Mouse (Mus musculus) urinary bladder, postnatal 36 days (tissue): ENCODE measurements at regions not wholly inside any gene's neighbourhood (a gene's known extent, or its start where the extent isn't known, plus 50 kb on each side); places are given as distances from the start of the nearest gene placed in this dataset.
A peak's percentile ranks its signal among the peaks of the same experiment; 100 is the strongest.

ENCODE experiments used
- DNase-seq, 2 experiments: peaks; one replicate each; pipeline ENCODE4 v3.0.0; 2022; ENCODE audit warnings: low spot score in 2 of 2, mixed read lengths in 1 of 2

GRCm38 (mm10) chr19:6684921-6685320, 142.1 kb upstream of the Slc22a12 start:
- no peak for DNase-seq

- no peak for DNase-seq
These were observed 136.8 kb upstream of the Slc22a12 start for GRCm38 (mm10) chr19:6679392-6680307.

GRCm38 (mm10) chr19:6677511-6677910, 134.7 kb upstream of the Slc22a12 start:
- no peak for DNase-seq

GRCm38 (mm10) chr19:6675586-6675985, 132.8 kb upstream of the Slc22a12 start:
- DNase-seq, result no peak

GRCm38 (mm10) chr19:6671696-6672095, 128.9 kb upstream of the Slc22a12 start:
- DNase-seq, result no peak

GRCm38 (mm10) chr19:6669881-6670280, 127.0 kb upstream of the Slc22a12 start:
- DNase-seq, result no peak

GRCm38 (mm10) chr19:6668545-6668944, 125.7 kb upstream of the Slc22a12 start:
- DNase-seq, result no peak

GRCm38 (mm10) chr19:6666187-6666722, 123.4 kb upstream of the Slc22a12 start:
- no peak for DNase-seq

- DNase-seq, result no peak
These were observed 122.6 kb upstream of the Slc22a12 start for GRCm38 (mm10) chr19:6665264-6666054.

GRCm38 (mm10) chr19:6664311-6664952, 121.6 kb upstream of the Slc22a12 start:
- no peak for DNase-seq

GRCm38 (mm10) chr19:6663391-6663790, 120.6 kb upstream of the Slc22a12 start:
- DNase-seq, result peak; percentile 61 to 77

GRCm38 (mm10) chr19:6662346-6662939, 119.6 kb upstream of the Slc22a12 start:
- DNase-seq, result no peak

GRCm38 (mm10) chr19:6661508-6661871, 118.7 kb upstream of the Slc22a12 start:
- DNase-seq, result no peak

GRCm38 (mm10) chr19:6660723-6661507, 118.1 kb upstream of the Slc22a12 start:
- no peak for DNase-seq

GRCm38 (mm10) chr19:6660157-6660556, 117.3 kb upstream of the Slc22a12 start:
- DNase-seq, result no peak

GRCm38 (mm10) chr19:6654550-6654949, 111.7 kb upstream of the Slc22a12 start:
- no peak for DNase-seq

- no peak for DNase-seq
These were observed 109.9 kb upstream of the Slc22a12 start for GRCm38 (mm10) chr19:6652775-6653174.

GRCm38 (mm10) chr19:6651192-6651591, 108.4 kb upstream of the Slc22a12 start:
- DNase-seq, result no peak

- no peak for DNase-seq
These were observed 107.1 kb upstream of the Slc22a12 start for GRCm38 (mm10) chr19:6649885-6650284.

- no peak for DNase-seq
These were observed 104.9 kb upstream of the Slc22a12 start for GRCm38 (mm10) chr19:6647686-6648085.

- DNase-seq, result no peak
These were observed 104.4 kb upstream of the Slc22a12 start for GRCm38 (mm10) chr19:6647216-6647615.
